Mouse (Mus musculus) c-Kit-positive CD71-positive TER-119-negative erythroid progenitor cells, embryonic 14.5 days (primary cell): ENCODE data around the gene Zdhhc4.
A peak's percentile ranks its signal among the peaks of the same experiment; 100 is the strongest.

Experiments
- DNase-seq: peaks from one replicate; pipeline ENCODE4 v3.0.0-alpha.2; 2013; ENCODE audit warnings: low read depth

The Zdhhc4 gene

DNA sequence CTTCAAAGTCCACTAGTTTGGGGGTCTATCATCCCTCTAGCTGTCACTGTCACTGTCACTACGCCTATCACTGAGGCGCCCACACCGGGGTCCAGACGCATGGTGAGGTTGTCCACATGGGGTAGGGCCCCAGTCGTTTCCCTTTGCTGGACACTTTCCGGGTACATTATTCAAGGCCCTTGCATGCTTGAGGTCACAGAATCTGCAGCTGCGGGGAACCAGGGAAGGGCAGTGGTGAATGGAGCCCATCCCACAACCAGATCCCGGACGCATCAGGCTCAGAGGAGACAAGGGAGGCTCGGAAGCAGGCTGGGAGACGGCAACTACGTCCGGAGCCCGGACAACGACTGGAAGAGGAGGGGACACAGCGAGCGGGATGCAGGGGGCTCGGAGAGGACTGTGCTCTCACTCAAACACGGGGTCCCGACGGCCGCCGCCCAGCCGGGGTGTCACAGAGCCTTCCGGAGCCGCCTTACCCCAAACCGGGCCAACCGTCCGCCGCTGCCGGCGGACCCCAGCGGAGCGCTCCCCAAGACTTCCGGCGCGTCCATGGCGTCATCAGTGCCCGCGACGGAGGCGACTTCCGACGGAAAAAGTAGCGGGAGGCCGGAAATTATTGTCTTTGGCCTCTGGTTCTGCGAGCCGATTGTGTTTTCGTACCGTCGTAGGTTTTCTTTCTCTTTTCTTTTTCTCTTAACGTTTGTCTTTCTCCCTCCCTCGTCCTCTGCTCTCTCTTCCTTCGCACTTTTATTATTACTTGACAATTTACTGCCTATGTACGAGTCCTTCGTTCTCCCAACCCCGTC, at the start of gene Zdhhc4:
Gene Zdhhc4, minus strand, starts transcription at position 567 of the 806 bp plus-strand sequence.
- DNase-seq = peak; percentile 90

DNA sequence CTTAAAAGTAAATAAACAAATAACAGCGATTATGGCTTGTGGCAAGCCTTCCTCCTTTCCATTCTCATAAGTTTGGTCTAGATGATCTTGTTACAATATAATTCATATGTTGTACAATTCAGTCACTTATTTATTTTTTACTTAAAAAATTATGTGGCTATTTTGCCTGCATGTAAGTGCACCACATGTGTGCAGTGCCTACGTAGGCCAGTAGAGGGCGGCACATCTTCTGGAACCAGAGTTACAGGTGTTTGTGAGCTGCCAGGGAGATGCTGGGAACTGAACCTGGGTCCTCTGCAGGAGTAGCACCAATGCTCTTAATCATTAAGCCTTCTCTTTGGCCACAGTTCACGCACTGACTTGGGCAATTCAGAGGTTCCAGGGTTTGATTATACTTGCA, 47.1 kb upstream of the Zdhhc4 start:
- DNase-seq = no peak

DNA sequence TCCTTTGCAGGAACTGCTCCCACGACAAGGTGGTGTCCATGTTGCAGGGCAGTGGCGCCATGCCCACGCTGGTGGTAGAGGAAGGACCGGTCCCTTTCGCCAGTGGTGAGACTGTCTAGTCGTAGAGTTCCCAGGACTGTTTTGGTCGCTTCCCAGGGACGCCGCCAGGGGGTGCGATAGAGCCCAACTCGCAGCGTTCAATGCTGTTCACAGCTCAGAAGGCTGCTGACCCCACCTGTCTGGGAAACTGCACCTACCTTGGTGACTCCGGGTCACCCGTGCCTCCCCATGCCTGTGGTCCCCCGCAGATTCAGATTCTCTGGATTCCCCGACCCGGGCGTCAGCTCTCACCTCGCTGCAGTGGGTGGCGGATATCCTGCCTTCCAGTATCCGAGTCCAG, 46.2 kb upstream of the Zdhhc4 start:
- peak; percentile 29 for DNase-seq

DNA sequence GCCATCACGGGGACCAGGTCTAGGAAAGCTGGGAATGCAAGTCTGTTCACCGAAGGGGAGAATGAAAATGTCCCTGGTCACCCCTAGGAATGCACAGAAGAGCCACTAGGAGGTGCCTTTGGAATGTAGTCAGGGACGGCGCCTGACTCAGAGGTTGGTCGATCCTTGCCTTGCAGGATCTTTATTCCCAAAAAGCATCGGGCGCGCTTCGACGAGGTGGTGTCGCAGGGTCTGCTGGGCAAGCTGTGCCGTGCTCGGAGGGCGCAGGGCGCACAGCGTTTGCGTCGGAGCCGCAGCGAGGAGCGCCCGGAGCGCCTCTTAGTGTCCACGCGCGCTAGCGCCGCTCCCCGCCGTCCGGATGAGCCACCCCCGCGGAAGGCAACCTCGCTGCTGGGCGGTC, 43.8 kb upstream of the Zdhhc4 start:
- DNase-seq = no peak

DNA sequence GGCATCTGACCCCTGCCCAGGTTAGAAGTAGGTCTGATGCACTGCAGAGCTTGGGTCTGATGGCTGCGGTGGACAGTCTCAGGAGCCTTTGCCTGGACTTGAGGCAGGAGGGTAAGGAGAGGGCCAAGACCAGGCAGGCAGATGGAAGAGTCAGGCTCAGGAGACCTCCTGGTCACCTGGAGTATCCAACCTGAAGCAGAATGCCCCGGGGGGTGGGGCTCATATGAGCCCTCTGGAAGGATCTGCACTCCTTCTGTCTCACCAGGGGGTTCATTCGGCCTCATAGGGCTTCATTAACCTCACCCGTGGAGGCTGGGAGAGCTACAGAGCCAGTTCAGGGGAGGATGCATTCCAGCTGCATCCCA, 42.1 kb upstream of the Zdhhc4 start:
- DNase-seq = no peak

DNA sequence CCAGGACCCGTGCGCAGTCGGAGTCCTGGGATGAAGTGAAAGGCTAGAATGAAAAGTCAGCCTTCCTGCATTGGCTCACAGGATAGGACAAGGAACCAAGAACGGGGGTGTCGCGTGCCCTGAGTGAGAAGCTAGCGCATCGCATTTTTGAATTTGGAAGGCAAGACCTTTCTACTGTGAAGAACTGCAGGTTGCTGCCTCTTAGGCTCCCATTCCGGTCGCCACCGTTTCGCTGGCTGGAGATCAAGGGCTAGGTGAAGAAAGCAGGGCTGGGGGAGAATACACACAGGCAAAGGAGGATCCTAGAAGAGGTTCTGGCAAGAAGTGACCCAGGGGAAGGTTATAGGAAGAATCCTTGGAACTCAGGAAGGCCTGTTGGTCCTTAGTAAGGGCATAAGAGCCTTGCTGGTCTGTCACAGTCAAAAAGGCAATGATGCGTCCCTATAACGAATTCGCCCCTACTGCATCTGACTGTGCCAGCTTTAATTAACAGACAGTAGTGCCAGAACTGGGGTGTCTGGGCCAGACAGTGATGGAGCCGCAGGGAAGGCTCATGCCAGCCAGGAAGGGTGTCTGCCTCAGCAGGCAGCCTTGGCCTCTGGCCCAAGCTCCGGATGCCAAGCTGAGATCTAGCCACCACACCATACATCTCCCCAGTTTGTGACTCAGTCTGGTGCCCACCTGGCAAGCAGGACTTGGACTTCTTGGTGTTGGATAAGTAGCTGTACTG, 41.5 kb upstream of the Zdhhc4 start:
- DNase-seq = no peak

DNA sequence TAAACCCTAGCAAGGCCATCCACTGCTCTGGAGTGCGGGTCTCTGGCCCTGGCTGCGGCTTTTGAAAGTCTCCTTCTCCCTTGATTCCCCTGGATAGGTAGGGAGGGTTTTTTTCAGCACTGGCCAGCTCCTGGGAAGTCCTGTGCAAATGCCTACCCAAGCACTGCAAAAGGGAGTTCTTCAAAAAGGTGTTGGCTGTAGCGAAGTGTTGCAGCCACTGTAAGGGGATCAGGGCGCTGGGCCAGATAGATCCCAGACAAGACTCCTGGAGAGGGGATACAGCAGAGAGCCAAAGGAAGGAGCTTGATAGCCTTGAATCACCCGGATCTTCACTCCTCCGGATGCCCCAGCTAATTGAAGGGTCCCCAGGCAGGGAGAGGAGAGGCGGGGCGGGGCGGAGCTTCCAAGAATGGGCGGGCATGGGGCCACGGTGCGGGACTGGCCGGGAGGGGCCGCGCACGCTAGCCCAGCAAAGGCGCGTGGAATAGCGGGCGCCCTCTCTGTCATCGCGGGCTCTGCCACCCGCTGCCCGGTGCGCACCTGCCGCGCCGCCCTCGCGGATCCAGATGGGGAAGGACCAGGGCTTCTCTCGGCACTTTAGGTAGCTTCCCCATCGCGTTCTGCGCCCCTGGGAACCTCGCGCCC, 40.7 kb upstream of the Zdhhc4 start:
- DNase-seq = no peak

DNA sequence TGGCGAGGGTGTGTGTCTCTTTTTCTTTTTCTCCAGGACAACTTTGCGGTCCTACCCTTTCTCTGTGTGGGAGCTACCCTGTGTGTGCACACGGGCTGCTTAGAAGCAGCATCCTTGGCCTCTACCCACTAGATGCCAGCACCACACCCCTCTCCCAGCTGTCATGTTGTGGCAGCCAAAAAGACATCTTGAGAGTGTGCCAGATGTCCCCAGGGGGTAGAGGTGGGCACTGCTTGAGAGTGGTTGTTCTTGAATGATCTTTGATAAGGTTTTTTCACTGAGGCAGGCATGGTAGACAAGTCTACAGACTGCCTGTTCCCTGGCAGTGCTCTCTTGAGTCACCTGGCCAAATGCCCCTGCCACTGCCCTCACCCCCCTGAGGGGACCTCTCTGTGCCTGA, 38.9 kb upstream of the Zdhhc4 start:
- DNase-seq = no peak

DNA sequence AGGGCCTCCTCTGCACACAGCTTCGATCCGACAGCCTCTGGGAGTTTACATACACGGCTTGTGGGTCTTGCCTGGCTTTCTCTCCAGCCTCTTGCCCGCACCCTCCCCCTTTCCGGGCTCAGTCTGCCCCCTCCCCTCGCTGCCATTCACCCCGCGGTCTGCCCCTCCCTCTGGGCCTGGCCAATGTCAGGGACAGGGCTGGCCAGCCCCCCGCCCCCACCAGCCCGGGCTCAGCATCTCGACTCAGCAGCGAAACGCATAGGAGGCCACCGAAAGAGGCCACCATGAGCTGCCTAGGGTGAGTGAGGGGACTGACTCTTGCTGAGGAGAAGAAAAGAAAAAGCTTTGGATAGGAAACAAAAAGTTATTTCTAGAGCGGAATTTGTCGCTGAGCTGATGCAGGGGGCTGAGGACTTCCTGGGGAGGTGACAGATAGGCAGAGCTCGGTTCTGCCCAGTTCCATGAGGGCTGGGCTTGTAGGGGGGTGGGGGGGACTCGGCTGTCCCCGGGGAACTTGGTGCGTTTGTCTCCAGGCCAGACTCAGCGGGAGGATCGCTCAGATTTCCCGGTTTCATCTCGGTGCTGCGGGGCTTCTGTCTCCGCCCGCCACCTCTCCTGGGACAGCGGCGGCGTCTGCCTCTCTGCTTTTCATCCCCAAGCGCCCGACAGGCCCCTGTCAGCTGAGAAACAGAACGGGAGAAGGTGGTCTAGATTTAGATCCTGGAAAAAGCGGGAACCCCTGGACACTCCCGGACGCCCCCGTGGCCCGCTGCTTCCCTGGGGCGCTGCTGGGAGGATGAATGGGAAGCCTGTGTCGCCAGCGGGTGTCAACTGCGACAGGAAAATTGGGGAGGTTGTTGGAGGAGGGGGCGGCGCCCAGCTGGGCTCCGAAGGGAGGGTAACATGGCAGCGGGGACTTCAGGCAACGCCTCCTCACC, 34.9 kb upstream of the Zdhhc4 start:
- DNase-seq = no peak

DNA sequence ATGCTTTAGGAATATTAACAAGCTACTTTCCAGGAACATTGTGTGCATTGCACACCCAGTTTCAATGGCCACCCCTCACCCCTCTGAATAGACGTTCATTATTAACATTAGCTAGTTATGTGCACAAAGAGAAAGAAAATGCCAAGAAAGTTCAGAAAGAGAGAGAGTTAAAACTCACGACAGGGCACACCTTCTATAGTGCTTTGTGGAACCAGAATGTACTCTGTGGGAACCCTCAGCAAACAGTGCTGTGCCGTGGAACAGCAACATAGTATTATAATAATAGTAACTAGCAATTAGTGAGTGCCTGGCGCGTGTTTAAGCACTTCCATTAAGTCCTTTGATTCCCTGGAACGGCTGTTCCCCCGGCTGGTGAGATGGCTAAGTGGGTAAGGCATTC, 32.4 kb upstream of the Zdhhc4 start:
- DNase-seq = no peak

DNA sequence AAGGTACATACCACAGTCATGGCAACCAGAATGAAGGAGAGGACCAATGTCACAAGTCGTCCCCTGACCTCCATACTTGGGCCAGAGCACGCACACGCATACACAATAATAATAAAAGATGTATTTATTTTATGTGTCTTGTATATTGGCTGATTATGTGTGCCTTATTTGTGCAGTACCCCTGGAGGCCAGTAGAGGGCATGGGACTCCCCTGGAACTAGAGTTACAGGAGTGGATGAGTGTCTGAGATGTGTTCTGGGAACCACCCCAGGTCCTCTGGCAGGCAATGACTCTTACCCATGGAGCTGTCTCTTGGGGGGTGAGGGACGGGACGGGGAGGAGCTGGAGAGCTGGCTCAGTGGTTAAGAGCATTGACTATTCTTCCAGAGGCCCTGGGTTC, 30.9 kb upstream of the Zdhhc4 start:
- DNase-seq = peak; percentile 31

DNA sequence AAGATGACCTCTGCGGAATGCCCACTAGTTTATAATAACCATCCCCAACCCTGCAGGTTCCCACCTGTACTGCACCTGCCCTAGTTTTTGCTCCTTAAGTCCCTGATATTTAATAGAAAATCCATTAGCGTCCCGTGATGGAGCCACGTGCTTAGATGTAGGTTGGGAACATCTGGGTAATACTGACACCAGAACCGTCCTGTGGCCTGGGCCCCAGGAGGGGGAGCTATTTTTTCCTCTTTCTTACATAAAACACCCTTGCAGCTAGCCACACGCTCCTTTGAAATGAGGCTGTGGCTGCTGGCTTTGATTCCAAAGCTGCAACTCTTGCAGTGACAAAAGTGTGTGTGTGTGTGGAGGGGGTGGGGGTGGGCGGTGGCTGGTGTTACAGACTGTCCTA, 30.2 kb upstream of the Zdhhc4 start:
- DNase-seq = no peak

DNA sequence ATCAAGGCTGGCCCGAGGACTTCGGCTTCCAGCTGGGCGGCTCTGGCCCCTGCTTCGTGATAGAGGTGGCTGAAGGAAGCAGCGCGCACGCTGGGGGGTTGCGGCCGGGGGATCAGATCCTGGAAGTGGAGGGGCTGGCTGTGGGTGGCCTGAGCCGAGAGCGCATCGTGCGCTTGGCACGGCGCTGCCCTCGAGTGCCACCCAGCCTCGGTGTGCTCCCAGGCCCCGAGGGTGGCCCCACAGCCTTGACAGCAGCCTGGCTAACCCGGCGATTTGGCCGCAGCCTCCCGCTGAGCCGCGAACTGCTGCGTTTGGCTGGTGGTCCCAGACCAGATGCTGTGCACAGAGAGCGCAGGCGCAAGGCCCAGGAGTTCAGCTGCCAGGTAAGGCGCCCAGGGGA, 28.5 kb upstream of the Zdhhc4 start:
- DNase-seq = no peak

DNA sequence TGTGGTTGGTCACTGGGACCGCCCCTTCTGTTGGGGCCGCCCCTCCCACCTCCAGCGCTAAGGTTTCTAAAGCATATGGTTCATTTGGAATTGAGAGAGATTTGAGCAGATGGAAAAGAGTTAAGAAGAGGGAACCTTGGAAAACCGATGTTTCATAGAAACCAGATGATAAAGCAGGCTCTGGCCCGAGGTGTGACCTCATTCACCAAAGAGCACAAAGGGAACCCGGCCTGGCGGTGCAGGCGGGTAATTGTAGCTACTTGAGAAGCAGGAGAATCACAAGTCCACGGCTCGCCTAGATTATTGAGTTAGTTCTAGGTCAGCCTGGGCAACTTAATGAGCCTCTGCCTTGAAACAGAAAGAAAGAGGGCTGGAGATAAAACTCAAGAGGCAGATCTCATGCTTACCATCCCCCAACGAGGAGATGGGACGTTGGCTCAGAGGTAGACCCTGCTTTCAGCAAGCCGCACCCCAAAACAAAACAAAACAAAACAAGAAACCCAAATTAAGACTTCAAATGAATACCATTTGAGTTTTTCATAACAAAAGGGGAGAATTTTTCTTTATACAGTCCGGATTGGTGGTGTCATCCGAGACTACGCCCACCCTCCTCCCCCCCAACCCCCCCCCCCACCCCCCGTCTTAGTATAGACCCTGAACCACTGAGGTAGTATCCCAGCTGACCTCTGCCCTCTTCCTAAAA, 27.8 kb upstream of the Zdhhc4 start, which contains the start of gene Grid2ip:
Gene Grid2ip, plus strand, starts transcription at position 653 of the 703 bp plus-strand sequence.
- no peak for DNase-seq

DNA sequence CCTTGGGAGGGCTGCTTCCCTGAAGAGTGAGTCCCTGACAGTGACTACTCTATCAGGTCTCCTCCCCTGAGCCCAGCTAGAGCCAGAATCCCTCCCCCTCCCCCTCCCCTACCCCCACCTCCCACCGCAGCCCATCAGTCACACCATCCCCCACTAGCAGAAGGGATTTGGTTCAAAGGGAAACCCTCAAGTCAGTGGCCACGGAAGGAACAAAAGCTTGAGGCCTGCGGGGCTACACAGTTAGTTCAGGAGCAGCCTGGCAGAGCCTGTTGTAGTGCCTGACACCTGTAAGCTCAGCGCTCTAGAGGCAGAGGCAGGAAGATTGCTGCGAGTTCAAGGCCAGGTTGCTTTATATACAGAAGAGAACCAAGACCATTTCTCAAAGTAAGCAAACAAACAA, 27.0 kb upstream of the Zdhhc4 start:
- no peak for DNase-seq

DNA sequence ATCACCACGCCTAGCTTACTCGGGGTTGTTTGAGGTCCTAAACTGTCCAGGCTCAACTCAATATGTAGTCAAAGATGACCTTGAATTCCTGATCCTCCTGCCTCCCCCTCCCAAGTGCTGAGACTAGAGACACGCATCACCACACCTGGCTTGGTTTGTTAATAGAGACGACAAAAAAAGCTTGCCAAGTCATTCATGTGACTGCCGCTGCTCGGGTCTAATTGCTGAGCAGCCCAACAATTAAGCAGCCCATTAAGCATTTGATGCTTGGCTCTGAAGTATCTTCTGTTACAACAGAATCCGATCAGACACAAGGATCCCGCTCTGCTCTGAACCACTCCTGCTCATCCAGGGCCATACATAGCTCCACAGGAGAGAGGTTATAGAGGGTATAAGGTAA, 17.3 kb upstream of the Zdhhc4 start:
- no peak for DNase-seq

DNA sequence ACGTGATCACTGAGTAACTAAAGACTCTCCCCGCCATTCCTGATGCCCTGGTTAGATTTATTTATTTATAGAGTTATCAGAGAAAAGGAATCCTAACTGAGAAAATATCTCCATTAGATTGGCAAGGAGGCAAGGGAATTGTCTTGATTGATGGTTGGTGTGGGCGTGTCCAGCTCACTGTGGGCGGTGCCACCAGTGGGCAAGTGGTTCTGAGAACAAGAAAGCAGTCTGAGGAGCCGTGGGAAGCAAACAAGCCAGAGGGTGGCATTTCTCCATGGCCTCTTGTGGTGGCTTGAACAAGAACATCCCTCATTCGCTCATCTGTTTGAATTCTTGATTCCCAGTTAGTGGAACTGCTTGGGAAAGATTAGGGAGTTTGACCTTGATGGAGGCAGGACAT, 10.5 kb upstream of the Zdhhc4 start:
- no peak for DNase-seq

DNA sequence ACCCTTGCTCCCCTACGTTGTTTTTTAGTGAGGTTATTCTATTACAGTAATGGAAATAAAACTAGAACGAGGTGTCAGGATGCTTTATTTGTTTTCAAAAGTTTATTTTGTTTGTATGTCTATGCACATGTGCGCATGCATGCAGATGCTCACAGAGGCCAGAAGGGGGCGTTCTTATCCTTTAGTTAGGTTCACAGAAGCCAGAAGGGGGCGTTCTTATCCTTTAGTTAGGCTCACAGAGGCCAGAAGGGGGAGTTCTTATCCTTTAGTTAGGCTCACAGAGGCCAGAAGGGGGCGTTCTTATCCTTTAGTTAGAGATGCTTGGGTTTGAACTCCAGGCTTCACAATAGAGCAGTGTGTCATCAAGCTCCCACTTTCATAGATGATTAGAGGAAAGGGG, 7.5 kb upstream of the Zdhhc4 start:
- DNase-seq = no peak

DNA sequence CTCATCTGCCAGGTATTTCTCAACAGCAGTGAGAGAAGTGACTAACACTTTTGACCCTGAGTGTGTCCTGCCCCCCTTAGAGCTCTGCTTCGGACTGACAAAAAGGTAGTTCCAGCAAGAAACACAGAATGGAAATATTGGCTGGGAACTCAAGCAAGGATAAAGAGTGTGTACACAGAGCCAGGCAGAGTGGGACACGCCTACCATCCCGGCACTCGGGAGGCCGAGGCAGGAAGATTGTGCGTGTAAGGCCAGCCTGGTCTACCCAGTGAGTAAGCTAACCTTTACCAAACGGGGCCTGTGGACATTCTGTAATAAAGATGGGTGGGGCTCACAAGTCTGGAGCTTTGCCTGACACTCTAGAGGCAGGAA, 6.0 kb upstream of the Zdhhc4 start:
- DNase-seq = no peak

DNA sequence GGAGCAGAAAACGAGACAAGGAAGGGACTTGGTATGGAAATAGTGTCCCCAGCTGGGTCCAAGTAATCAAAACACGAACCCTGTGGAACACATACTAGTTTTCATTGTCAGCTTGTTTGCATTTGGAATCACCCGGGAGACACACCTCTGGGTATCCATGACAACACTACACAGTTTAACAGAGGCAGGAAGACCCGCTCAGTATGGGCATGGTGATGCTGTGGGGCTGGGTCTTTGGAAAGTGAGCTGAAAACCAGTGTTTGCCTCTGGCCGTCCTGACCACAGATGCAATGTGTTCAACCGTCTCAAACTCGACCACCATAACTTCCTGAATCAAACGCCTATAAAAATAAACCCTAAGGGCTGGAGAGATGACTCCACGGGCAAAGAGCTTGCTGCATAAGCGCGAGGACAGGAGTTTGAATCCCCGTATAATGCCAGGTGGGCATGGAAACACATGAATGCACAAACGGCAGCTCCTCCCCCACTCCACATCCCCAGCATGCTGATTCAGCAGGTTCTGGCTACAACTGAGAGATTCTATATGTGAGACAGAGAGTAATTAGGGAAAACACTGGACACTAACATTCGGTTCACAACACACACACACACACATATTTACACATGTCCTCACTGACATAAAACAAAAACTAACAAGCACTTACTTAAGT, 5.5 kb upstream of the Zdhhc4 start:
- DNase-seq = no peak

DNA sequence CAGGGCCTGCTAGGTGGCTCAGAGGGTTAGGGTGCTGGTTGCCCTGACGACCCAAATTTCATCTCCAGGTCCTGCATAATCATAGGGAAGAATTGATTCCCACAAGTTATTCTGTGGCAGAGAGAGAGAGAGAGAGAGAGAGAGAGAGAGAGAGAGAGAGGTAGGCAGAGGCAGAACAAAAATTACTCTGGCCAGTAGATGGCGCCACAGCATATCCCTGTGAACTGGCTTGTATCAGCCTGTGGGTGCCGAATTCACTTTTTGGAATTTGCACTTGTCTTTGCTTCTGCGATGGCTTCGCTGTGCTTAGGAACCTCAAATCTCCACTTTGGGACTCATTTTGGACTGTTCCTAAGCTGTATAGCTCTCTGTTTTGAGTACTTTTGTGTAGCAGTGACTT, 4.8 kb upstream of the Zdhhc4 start:
- peak; percentile 60 for DNase-seq
